Mouse (Mus musculus): ENCODE measurements at regions not wholly inside any gene's neighbourhood (a gene's known extent, or its start where the extent isn't known, plus 50 kb on each side); places are given as distances from the start of the nearest gene placed in this dataset.

DNA sequence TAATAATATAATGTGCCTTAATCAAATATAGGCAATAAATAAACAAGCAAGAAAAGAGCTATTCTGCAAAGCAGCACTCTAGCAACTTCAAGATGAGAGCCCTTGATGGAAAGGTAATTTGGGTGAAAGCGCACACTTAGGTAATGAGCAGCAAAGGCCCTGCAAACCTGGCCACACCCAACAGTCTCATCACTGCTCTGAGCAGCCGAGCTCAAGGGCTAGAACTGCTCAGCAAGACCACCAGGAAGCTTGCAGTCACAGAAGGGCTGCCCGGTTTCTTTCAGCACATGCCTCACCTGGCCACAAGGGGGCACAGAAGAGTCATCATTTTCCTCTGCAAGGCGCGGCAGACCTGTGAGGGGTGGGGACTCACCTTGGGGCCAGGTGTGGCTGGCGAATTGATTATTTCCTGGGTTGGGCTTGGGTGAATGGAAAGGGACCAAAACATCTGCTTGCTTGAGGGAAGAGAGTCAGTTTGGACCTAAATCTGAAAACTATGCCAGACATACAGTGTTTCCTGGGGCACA, 253.4 kb downstream of the Cbln1 start:
- TF ChIP-seq EP300 (IDR thresholded peaks at IDR 0.05; ENCODE audit: low read depth) (no peak), CTCF (IDR thresholded peaks at IDR 0.05; ENCODE audit: low read depth) (peak; percentile 66)
